Mouse (Mus musculus) cerebellum, postnatal 4 days (tissue): ENCODE data around the gene Pcif1.
"Not testable (repeated sequence)": the region's sequence is repeated elsewhere in the genome, so short reads cannot be mapped to it uniquely, and the experiment has no call there.

Source experiments
- DNase-seq, 2 experiments: peaks; one replicate each; pipeline ENCODE4 v3.0.0; 2022; ENCODE audit warnings: low spot score in 2 of 2, mixed read lengths in 1 of 2

Pcif1 gene

DNA sequence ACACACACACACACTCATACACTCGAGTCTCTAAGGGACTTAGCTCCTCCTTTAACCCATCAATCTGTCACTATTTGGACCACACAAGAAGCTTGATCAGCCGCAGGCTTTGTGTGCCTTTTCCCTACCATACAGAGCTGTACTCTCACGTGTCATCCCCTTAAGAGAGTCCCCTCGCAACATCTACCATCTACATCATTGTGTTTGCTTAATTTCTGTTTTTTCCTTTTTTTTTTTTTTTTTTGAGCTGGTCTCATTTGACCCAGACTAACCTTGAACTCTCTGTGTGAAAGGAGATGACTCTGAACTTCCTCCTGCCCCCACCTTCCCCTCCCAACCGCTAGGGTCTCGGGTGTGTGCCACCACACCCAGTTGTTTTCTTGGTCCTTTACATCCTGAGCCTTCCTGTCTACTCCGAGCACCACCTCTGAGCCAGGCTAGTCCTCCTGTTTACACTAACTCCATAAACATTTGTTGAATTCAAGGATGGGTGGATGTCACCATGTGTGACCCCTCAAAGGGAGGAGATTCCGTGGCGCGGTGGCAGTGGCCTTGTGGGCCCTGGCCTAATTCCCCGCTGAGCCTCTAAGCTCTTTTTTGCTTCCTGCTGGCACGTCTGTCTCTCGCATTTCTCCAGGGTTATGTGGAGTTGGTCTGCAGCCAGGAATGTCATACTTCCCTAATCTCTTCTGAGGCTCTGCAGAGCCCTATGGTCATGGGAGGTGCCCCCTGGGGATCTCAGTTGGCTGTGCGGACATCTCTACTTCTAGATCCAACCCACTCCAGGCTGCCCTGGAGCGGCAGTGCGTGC, 12.2 kb upstream of the Pcif1 start:
- DNase-seq = no peak

DNA sequence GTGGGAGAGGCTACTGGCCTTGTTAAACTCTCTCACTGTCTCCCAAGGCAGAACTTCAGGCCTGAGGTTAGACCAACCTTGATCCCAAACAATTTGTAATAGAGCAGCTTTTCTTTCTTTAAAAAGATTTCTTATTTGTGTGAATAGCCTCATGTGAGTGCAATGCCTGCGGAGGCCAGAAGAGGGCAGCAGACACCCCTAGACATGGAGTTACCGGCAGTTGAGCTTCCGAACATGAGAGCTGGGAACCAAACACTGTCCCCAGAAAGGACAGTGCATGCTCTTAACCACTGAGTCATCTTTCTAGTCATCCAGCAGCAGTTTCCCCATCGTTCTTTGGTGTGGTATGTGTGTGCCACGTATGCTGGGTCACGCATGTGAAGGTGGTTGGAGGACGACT, 11.5 kb upstream of the Pcif1 start:
- DNase-seq = no peak

DNA sequence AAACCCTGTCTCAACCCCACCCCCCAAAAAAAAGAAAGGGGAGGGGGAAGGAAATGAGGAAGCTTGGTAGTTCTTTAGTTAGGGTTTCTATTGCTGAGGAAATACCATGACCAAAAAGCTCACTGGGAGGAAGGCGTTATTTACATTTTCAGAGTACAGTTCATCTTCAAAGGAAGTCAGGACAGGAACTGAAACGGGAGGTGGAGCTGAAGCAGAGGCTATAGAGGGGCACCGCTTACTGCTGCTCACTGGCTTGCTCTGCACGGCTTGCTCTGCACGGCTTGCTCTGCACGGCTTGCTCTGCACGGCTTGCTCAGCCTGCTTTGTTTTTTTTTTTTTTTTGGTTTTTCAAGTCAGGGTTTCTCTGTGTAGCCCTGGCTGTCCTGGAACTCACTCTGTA, 10.6 kb upstream of the Pcif1 start:
- no peak for DNase-seq

DNA sequence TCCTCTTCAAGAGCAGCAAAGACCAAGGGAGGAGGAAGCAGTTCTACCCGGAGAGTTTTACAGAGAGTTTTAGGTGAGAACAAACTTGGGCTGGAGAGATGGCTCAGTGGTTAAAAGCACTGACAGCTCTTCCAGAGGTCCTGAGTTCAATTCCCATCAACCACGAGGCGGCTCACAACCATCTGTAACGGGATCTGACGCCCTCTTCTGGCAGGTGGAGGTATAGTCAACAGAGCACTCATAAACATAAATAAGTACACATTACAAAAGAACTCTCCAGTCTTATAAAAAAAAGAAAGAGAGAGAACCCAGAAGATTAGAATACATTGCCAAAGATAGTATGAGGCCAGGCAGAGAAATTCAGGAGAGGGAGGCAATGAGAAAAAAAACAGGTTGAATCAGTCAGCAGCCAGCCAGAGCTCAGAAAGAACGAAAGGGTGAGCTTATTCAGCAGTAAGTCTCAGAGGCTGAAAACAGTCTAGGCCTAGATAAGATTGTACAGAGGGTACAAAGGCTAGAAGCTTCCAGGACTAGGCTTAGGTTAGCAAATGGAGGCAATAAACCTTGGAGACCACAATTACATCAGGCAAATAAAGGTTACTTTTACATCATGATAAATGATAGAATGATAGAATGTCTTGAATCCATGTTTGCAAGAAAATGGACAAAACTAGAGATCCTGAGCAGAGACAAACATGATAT, 7.4 kb upstream of the Pcif1 start:
- DNase-seq = no peak

DNA sequence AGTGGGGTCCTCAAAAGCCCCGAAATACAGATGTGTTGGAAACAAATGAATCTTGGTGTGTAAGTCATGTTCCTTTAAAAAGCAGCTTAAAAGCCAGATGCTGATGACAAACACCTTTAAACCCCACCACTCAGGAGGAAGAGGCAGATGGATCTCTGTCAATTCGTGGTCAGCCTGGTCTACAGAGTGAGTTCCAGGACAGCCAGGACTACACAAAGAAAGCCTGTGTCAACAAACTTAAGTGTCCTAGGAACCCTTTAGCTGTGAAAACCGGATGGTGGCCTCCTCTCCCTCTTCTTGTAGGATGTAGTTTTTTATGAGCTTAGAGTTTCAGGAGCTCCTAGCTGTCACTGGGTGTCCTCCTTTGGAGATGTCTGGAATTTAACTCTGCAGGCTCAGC, 5.5 kb upstream of the Pcif1 start:
- no peak for DNase-seq

DNA sequence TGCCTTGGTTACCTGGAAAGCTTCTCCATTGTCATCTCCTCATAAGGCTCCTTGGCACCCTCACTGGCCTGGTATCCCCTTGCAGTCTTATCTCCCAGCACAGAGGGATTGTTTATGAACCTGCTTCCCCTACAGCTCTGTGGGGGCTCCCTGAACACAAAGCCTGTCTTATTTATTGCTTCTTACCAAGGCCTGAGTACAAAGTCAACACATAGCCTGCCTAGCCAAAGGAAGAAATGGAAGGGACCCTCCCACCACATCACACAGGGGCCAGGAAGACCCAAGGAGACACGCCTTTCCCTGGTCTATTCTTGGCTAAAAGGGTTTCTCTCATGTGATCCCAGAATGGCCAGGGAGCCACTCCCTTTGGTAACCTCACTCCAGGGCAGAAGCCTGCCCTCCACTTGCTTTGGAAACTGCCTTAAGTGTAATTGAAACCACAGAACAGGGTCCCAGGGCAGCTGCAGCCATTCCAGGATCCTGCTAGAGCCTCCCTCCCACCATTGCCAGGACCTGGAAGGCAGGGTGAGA, 4.8 kb upstream of the Pcif1 start:
- no peak for DNase-seq

DNA sequence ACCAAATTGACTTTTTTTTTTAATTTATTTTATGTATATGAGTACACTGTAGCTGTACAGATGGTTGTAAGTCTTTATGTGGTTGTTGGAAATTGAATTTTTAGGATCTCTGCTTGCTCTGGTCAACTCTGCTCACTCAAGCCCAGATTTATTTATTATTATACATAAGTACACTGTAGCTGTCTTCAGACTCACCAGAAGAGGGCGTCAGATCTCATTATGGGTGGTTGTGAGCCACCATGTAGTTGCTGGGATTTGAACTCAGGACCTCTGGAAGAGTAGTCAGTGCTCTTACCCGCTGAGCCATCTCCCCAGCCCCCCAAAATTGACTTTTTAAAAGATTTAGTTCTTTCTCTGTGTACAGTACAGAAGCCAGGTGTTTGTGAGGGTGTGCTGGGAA, 3.5 kb upstream of the Pcif1 start:
- not testable (repeated sequence) for DNase-seq

DNA sequence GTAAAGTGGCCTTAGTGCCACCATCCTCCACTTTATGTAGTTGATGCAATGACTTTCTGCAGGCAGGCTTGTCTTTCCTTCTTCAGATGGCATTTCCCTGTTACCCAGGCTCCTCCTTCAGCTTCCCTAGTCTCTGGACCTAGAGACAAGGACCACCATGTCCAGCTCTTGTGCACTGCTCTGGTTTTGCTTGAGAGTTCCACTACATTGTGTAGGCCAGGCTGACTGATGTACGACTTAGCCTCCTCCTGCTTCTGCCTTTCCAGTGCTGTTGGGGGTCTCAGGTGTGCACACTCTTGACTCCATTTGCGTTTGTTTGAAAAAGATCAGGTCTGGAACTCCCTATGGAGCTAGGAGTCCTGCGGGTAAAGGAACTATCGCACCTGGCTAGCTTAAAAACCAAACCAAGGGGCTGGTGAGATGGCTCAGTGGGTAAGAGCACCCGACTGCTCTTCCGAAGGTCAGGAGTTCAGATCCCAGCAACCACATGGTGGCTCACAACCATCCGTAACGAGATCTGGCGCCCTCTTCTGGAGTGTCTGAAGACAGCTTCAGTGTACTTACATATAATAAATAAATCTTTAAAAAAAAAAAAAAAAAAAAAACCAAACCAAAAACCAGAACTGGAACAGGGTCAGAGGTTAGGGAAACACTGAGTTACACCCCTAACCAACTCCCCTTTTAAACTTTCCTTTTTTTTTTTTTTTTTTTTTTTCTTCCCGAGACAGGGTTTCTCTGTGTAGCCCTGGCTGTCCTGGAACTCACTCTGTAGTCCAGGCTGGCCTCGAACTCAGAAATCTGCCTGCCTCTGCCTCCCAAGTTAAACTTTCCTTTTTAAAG, 1.5 kb upstream of the Pcif1 start:
- DNase-seq = not testable (repeated sequence)

DNA sequence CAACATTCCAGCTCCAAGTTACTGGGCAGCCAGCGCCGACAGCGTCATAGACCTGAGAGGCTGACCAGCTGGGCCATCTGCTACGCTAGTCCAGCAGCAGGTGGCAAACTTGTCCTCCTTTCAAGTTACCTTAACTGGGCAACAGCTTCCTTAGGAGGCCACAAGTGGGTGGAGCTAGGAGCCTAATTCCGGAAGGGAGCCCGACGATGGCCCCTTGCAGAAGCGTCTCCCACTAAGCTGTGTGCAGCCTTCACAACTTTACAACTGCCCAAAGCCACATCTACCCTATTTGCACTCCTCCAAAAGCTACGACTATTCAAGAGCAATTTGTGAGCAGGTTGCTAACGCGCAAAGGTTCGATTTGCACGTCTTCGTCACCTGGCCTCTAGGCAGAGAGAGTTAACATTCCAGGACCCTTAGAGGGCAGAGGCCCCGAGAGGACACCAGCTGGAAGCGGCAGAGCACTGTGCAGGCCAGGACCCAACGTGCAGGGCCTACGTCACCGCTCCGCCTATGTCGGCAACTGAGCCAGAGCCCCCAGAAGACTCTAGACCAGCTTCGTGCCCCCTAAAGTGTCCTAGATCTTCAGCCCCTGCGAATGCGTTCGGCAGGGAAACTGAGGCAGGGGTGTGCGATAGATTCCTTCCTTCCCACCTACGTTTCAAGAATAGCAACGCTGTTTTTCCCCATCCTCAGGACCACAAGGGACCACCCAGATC, 436 bp upstream of the Pcif1 start:
- no peak for DNase-seq

DNA sequence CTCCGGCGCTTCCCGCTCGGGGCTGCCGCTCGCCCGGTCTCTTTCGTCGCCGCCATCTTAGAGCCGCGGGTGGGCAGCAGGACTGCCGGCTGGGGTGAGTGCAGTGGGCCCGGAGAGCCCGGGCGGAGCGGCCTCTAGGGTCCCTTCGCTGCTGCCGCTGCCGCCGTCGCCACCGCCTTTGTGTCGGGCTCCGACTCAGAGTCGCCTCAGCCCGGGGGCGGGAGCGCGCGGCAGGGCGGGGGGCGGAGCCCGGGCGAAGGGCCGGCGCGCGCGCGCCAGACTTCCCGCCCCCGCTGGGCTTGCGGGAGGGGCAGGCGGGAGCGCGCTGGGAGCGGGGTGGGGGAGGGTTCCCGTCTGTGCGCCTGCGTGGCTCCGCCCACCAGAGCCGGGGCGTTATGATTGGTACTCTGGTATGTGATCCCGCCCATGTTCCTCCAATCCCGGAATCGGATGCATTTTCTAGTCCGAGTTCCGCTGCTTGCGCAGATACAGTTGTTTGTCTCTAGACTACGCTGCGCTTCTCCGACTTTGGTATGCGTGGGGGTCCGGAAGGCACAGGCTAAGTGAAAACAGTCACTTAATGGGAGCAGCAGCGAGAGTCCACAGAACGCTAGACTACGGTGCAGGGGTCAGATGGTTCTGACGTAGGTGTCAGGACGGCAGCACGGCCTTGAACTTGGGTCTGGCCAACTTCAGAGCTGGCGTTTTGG, 619 bp downstream of the Pcif1 start:
- peak; percentile 91 to 96 for DNase-seq

DNA sequence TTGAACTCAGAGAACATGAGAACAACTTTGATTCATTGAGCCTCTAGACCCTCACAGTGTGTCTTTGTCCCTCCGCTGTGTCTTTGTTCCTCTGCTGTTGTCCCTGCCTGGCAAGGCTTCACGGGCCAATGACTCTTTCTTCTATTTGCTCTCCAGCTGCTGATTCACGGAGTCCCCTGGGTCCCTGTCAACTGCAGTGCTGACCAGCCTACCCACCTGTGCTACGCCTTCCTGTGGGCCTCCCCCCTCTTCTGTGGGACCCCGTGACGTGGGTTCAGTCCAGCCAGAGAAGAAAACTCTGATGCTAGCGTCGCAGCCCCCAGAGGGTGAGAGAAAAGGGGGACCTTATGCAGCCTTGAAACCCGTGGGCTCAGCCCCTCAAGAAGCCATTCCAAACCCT, 3.5 kb downstream of the Pcif1 start:
- no peak for DNase-seq

DNA sequence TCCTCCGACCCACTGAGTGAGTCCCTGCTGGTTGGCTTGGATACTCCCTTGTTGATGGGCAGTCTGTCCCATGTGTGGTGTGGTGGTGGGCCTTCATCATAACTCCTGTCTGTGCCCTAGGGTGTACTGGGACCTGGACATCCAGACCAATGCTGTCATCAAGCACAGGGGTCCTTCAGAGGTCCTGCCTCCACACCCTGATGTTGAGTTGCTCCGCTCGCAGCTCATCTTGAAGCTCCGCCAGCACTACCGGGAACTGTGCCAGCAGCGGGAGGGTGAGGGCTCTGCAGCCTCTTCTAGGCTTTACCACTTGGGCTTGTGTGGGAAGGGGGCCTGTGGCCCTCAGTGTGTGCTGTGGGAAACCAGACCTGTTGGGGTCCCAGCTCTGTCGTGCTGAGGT, 6.7 kb downstream of the Pcif1 start:
- DNase-seq = peak; percentile 66 to 85

DNA sequence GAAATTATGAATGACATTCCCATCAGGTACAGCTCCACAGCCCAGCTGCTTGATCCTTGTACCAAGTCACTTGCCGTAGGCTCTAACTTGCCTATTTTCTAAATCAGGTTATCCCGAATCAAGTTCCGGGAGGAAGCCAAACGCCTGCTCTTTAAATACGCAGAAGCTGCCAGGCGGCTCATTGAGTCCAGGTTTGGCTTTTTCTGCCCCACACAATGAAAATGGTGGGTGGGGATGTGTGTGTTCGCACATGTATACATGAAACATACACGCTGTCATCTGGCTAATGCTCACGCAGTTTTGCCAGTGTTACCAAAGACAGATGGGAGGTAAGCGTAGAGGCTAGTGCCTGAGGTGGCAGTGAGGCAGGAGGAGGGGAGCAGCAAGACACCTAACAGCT, 7.5 kb downstream of the Pcif1 start:
- DNase-seq = no peak

DNA sequence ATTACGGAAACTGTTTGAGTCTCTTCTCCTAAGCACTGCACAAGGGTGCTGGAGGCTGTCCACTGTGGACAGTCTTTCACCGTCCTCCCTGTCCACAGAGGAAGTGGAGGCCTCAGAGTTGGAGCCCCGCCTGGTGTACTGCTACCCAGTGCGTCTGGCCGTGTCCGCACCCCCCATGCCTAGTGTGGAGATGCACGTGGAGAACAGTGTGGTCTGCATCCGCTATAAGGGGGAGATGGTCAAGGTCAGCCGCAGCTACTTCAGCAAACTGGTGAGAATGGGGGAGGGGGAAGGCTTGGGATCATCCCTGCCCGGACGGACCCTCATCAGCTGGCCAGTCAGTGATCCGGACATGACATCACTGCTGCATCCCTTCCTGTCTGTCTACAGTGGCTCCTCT, 9.9 kb downstream of the Pcif1 start:
- DNase-seq = no peak

DNA sequence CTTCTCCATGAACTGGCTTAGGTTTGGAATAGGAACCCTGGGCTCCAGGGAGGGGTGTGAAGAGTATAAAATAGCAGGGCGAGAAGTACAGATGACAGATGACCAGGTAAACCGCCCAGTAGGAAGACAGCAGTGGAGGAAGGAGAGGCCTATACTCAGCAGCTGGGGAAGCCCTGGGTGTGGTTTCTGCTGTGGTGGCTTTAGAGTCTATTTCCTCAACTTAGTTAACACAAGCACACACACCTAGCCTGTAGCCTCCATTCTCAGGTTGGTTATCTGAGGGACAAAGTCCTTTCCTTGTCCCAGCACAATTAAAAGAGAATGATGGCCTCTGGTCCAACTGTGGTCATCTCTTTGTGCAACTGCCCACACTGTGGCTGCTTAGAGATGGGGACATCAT, 10.9 kb downstream of the Pcif1 start:
- no peak for DNase-seq

DNA sequence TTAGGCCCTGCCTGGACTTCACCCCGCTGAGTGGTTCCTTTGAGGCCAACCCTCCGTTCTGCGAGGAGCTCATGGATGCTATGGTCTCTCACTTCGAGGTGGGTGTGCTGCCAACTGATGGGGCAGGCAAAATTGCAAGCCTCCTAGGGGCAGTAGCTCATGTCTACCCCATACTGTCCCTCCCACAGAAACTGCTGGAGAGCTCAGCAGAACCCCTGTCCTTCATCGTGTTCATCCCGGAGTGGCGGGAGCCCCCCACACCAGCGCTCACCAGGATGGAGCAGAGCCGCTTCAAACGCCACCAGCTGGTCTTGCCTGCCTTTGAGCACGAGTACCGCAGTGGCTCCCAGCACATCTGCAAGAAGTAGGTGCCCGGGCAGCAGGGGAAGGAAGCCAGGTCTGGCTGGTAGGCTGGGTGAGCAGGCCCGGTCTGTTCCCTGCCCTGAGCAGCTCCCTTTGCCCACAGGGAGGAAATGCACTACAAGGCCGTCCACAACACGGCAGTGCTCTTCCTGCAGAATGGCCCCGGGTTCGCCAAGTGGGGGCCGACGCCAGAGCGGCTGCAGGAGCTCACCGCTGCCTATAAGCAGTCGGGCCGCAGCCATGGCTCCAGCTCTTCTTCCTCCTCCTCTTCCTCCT, 11.4 kb downstream of the Pcif1 start:
- no peak for DNase-seq

DNA sequence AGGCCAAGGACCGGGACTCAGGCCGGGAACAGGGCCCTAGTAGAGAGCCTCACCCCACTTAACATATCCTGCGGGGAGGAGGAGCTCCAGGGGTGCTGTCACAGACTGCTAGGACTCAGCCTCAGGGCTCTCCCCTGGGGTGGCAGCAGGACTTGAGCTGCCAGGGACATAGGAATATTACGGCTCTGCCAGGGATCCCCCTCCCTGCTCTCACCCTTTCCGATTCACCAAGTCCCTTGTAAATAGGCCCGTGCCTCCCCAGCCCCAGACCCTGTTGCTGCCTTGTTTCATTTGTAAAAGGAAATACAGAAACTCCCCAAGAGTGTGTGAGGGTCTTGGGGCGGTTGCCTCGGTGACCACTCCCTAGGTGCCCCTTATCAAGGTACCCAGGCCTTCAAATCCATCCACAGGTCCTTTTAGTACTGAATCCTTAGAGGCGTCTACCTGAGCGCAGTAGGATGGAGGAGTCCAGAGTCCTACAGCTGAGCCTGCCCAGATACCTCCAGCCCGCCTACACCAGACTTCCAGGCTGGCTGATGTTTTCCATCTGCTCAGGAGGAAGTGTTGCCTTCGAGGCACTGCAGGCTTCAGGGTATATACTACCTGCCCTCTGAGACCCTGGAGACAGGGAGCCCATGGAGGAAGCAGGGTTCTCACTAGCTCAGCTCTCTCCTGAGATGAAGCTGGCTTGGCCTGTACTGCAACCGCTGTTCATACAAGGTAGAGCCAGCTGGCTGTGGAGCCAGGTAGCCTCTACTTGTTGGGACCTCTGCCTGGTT, 12.1 kb downstream of the Pcif1 start:
- DNase-seq = no peak

DNA sequence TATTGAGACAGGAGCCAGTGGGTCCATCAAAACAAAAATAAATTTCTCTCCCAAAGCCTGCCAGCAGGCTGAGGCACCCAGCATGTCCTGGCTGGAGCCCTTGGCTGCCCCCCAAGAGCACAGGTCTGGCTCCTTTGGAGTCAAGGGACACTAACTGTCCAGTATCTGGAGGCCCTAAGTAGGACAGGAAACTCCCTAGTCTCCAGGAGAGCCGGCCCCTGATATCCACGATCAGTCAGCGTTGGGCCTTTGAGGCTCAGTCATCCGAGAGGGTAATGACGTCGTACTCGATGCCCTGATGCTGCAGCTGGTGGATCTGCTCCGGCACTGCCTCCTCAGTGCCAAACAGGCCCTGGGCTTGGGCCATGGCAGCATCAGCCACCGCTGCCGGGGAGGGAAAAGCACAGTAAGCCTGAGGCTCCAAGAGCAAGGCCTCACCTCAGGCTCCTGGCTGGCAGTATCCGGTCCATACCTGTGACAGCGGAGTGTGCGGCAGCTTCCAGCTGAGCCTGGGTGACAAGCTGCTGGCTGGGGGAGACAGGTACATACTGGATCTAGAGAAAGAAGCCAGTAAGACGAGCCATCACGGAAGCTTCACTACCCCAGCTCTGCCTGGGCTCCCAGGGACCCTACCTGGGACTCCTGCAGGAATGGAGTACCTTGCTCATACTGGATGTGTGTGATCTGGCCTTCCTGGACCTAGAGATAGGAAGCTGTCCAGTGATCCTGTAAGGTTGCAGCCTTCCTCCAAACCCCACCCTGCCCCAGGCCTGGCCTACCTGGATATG, 13.0 kb downstream of the Pcif1 start:
- no peak for DNase-seq

DNA sequence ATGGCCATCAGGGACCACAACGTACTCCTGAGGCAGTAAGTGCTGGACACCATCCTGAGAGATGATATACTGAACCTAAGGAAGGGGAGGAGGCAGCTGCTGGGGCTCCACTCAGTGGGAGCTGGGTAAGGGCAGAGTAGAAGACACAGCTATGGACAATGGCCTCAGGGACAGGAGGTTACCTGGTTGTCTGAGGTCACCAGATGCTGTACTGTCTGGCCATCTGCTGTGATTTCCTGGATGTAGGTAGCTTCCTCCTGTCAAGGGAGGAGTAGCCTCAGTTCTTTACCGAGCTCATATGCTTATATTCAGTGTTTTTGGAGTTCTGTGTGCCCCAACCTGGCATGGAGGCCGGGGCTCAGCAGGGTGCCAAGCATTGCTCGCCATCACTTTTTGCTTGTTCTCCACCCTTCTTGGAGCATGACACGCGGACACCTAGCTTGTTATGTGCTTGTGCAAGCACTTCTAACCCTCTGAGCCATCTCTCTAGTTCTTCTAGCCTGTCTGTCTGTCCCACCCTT, 13.7 kb downstream of the Pcif1 start:
- no peak for DNase-seq
